Mouse (Mus musculus) CH12F3 (cell line): ENCODE measurements around the gene Fbxo22.
"Not testable (repeated sequence)": the region's sequence is repeated elsewhere in the genome, so short reads cannot be mapped to it uniquely, and the experiment has no call there.

Source experiments
- in situ Hi-C: fragments of 300-500 bp; cut with MboI; formaldehyde crosslinking; loops from 2 replicates; pipeline ENCODE4 v1.14.3; 2020; ENCODE audit warnings: low sequenced_read_pairs

Fbxo22 gene

GRCm38 (mm10) chr9:55236235-55237165 lies 27.8 kb downstream of the Fbxo22 start:
- in situ Hi-C loops: no loop called here

- in situ Hi-C loops: no loop called here
These were observed 32.1 kb downstream of the Fbxo22 start for GRCm38 (mm10) chr9:55240852-55241251.

DNA sequence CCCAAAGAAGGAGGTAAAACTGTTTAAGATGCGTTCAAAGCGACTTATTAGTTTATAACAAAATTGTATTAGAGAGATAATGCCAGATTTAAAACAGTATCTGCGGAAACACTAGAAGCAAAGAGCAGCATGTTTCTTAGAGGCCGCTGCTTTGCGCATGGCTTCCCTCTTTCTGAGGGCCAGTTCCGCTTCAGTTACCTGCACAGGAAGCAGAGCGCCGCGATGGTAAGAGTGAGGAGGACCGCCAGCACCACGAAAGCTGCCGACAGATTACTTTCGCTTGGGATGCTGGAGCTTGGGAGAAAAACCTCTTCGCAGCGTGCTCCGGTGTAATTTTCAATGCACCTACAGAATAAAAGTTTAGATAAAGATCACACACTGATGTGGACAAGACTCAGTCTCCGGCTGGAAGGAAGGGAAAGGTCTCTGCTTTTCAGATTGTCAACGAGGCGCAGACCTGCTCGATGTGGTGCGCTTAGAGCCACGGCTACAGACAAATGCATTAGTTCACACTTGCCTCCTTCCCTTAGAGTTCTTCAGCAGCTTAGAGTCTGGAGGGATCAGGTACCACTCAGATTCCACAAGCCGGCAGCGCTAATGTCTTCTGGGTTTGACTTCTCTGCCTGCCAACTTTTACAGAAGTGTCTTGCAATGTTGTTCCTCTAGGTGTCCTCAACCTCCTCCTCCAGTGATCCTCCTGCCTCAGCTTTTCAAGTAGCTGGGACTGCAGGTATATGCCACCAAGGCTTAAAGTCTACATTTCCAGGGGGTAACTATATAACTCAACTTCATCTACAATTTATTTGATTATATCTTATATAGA lies 33.3 kb downstream of the Fbxo22 start:
- in situ Hi-C loops: no loop called here

GRCm38 (mm10) chr9:55243280-55243679 lies 34.6 kb downstream of the Fbxo22 start:
- in situ Hi-C loops: no loop called here

DNA sequence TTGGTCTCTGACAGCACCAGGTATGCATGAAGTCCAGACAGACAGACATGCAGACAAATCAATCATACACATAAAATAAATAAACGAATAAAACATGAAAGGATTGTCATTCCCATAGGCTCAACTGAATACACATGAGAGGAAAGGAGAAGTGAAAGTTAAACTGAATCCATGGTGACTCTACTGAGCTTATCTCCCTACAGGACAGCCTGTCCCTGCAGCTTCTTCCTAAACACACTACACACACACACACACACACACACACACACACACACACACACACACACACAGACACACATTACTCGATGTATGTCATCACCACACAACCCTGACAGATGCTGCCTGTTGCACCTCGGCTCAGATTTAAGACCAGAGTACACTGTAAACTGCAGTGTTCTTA lies 35.4 kb downstream of the Fbxo22 start:
- in situ Hi-C loops: no loop called here

- in situ Hi-C loops: not testable (repeated sequence)
These were observed 36.5 kb downstream of the Fbxo22 start for GRCm38 (mm10) chr9:55245057-55245750.

DNA sequence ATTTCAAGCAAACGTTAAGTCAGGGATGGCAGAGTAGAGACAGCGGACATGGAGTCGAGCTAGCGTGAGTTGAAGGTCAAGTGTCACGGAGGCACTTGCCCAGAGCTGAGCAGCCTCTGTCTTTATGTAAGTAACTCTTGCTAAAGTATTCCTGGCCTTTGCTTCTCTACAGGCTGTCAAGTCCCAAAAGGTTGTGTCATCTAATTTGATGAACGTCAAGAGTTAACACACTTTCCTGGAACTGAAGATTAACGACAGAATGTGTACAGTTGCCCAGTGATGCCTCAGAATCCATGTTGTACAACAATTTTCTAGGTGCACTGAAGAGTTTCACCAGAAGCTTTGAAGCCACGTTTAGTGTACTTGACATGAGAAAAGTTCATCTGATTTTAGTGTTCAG lies 37.7 kb downstream of the Fbxo22 start:
- in situ Hi-C loops: no loop called here

DNA sequence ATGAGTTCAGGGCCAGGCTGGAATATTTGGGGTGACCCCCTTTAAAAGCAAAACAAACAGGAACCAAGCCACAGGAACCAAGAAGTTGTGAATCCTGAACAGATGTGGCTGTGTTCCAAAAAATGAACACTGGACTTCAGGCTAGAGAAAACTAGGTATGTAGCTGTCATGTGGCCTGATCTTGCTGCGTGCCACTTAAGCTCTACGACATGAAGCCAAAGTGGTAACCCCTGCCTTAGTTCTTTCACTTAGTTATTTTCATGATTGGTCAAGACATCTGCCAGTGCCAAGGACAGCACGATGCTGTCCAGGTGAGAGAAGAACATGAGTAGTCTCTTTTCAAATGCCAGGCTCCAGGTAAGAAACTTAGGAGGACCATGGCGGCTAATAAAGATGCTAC lies 38.2 kb downstream of the Fbxo22 start:
- in situ Hi-C loops: no loop called here

DNA sequence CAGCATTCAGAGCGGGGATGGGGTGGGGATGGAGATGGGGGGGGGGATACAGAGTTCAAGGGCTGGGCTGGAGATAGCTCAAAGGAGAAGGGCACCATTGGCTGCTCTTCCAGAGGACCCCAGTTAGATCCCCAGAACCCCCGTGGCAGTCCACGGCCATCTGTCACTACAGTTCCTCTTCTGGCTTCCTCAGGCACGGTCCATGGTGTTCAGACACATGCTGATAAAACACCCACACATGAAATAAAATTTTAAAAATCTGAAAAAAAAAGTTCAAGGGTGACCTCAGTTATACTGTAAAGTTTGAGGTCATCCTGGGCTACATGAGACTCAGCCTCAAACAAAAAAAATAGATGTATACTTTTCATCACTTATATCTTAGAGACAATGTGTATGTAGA lies 39.7 kb downstream of the Fbxo22 start:
- in situ Hi-C loops: no loop called here

GRCm38 (mm10) chr9:55250595-55251247 lies 42.0 kb downstream of the Fbxo22 start:
- in situ Hi-C loops: no loop called here

DNA sequence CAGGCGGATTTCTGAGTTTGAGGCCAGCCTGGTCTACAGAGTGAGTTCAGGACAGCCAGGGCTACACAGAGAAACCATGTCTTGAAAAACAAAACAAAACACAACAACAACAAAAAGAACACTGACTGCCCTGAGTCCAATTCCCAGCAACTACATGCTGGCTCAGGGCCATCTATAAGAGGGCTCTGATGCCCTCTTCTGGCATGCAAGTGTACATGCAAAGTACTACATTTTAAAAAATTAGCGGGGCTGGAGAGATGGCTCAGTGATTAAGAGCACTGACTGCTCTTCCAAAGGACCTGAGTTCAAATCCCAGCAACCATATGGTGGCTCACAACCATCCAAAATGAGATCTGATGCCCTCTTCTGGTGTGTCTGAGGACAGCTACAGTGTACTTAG lies 43.4 kb downstream of the Fbxo22 start:
- in situ Hi-C loops: not testable (repeated sequence)

DNA sequence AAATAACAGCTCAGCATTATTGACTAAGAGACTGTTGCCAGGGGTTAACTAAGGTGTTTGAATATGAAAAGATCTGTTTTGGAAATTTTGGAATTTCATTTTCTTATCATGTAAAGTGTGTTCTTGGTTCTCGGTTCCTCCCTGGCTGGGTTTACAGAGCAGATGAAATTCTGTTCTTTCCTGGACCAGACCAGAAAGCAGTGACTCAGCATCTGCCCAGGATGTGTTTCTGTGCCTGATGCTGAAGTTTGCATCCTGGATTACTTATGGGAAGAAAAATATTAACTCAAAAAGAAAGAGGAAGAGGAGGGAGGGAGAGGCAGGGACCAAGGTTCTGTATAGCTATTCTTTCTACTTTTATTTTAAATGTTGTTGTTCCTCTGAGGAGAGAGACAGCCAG lies 45.1 kb downstream of the Fbxo22 start:
- in situ Hi-C loops: no loop called here

DNA sequence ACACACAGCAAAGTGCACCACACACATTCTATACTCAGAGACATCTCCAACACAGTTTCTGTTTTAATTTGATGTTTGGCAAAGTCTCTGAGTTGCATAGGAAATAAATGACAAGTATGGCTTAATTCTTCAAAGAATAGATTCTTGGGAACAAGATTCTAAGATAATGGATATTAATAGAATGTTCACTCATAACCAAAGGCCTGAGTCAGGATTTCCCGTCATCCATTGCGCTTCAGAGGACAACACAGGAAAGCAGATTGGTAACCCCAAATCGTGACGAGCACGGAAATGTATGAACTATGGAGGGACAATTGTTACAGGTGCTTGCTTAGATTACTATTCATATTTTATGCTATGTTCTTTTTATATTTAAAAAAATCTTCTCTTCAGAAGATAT lies 46.3 kb downstream of the Fbxo22 start:
- in situ Hi-C loops: no loop called here

GRCm38 (mm10) chr9:55255604-55256003 lies 46.9 kb downstream of the Fbxo22 start:
- in situ Hi-C loops: no loop called here

DNA sequence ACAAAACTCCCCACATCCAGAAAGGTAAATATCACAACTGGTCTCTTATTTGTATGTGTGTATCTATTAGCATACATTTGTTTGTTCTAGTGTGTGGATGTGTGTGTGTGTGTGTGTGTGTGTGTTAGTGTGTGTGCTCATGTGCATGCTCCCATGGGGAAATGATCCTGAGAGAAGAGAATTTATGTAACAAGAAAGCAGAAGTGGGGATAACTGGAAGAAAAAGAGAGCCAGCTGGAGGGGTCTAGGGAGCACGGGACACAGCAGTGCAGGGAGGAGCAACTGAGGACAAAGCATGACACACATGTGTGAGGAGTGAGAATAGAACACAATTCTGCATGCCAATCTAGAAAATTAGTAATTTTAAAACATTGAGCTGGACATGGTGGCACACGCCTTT lies 48.4 kb downstream of the Fbxo22 start:
- in situ Hi-C loops: no loop called here

GRCm38 (mm10) chr9:55259741-55260140 lies 51.0 kb downstream of the Fbxo22 start:
- in situ Hi-C loops: no loop called here

DNA sequence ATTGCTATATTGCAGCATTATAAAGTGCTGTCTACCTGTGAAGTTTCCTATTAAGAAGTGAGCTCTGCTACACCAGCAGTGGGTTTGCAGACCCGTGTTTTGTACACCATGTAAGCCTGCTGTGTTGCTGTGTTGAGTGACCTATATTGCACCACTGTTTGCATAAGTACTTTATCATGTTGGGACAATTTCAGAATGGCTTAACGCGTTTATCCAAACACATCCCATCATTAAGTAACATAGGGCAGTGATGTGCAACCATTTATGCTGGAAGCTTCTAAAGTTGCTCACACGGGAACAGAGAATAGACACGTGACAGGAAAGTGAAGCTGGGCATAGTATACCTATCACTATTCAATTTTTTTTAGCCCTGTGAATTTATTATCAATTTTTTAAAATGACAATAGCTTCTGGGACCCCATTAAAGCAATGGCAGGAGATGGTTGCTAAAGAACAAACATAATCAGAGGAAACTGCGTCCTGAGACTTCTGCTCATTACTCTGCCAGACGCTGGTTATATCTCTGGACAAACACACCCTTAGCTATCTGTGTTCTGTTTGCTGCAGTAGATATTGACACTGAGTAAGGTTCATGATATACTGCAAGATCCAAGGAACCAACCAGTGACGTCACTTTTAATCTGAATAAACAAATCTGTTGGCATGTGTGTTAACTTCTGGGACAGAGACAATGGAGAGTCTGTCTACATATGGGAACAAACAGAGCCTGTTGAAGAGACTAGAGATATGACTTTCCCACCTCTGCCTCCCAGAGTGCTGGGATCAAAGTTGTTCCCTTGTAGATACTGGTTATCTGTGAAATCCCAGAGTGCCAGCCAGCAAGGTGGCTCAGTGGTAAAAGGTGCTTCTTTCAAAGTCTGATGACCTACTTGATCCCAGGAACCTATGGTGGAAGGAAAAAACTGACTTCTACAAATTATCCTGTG lies 55.9 kb downstream of the Fbxo22 start:
- in situ Hi-C loops: no loop called here

GRCm38 (mm10) chr9:55271960-55272560 lies 63.3 kb downstream of the Fbxo22 start:
- in situ Hi-C loops: no loop called here

DNA sequence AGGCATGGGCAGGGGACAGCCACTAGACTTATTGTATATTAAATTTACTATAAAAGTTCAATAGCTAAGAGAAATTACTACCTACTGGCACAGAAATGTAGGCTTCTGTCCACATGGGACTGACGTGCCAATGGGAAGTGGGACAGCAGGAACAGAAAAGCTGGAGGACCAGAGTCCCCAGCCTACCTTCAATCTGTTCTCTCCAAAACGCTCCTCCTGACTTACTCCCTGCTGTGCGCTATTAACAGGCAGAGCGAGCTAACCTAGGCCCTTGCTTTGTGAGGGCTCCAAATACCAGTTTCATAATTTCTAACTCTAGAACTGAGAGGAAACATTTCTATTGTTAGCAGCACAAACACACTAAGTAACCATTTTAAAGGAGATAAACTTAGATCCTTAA lies 65.2 kb downstream of the Fbxo22 start:
- in situ Hi-C loops: no loop called here
